Mouse (Mus musculus) embryo, embryonic 10.5 days (tissue): Measurements from ENCODE around the gene Ift20.
A peak's percentile ranks its signal among the peaks of the same experiment; 100 is the strongest.

Experiments used
- DNase-seq: peaks from one replicate; pipeline ENCODE4 v3.0.0-alpha.2; 2015; ENCODE audit warnings: low spot score

The Ift20 gene

GRCm38 (mm10) chr11:78536080-78536689, at the start of gene Ift20, which contains the start of gene Tnfaip1:
Gene Ift20, plus strand, starts transcription at chr11:78536361.
Gene Tnfaip1, minus strand, starts transcription at chr11:78536332.
- DNase-seq, result peak; percentile 100

- DNase-seq, result peak; percentile 87
Measured at GRCm38 (mm10) chr11:78488168-78488567, 48.0 kb upstream of the Ift20 start.

- DNase-seq, result peak; percentile 79
Measured at GRCm38 (mm10) chr11:78490781-78491241, 45.4 kb upstream of the Ift20 start.

GRCm38 (mm10) chr11:78495904-78496303, 40.3 kb upstream of the Ift20 start:
- peak; percentile 78 for DNase-seq

- no peak for DNase-seq
Measured at GRCm38 (mm10) chr11:78497071-78497541, 39.1 kb upstream of the Ift20 start.

- peak; percentile 97 for DNase-seq
Measured at GRCm38 (mm10) chr11:78497544-78498522, 38.3 kb upstream of the Ift20 start, which contains the start of gene Sarm1. Gene Sarm1, minus strand, starts transcription at chr11:78497754.

- DNase-seq, result peak; percentile 30
Measured at GRCm38 (mm10) chr11:78499004-78499403, 37.2 kb upstream of the Ift20 start, which contains the start of gene Vtn. Gene Vtn, plus strand, starts transcription at chr11:78499091.

- DNase-seq, result no peak
Measured at GRCm38 (mm10) chr11:78499543-78499942, 36.6 kb upstream of the Ift20 start.

- DNase-seq, result no peak
Measured at GRCm38 (mm10) chr11:78500623-78501202, 35.4 kb upstream of the Ift20 start.

- no peak for DNase-seq
Measured at GRCm38 (mm10) chr11:78501529-78501928, 34.6 kb upstream of the Ift20 start.

- no peak for DNase-seq
Measured at GRCm38 (mm10) chr11:78502909-78503650, 33.1 kb upstream of the Ift20 start, which contains the start of gene Sebox. Gene Sebox, plus strand, starts transcription at chr11:78503447.

- no peak for DNase-seq
Measured at GRCm38 (mm10) chr11:78505430-78505829, 30.7 kb upstream of the Ift20 start.

GRCm38 (mm10) chr11:78509148-78509547, 27.0 kb upstream of the Ift20 start:
- peak; percentile 28 for DNase-seq

- peak; percentile 96 for DNase-seq
Measured at GRCm38 (mm10) chr11:78512025-78512957, 23.9 kb upstream of the Ift20 start, which contains the start of the genes Tmem199 and Poldip2. Gene Tmem199, minus strand, starts transcription at chr11:78512172. Gene Poldip2, plus strand, starts transcription at chr11:78512193.

GRCm38 (mm10) chr11:78513106-78513790, 22.9 kb upstream of the Ift20 start:
- DNase-seq, result no peak

GRCm38 (mm10) chr11:78515549-78516325, 20.4 kb upstream of the Ift20 start:
- peak; percentile 30 for DNase-seq

- no peak for DNase-seq
Measured at GRCm38 (mm10) chr11:78518931-78519330, 17.2 kb upstream of the Ift20 start.

GRCm38 (mm10) chr11:78521880-78522279, 14.3 kb upstream of the Ift20 start:
- DNase-seq, result no peak
